In the genomic region with DNA sequence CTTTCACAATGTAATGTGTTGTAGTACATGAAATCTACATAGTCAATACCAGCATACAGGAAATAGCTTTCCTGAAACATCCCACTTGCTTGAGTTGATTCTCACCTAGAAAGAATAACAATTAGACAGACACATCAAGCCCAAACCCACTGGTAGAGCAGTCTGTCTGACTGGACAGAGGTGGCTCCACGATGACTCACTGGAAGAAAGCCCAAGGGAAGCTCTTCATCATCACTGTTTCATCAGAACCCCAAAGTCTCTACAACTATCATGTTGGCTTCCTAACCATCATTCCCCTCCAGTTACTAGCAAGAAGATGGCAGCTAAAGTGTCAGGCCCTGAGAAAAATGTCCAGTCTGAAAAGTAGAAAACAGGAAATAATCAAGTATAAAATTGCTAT, we compare ENCODE assay signal across 15 mouse cellular contexts.
"Had no signal": no experiment of that assay in that cellular context is flagged by ENCODE, and none has a peak within 500 bp of the region (broad histone marks: within the 10 kb centered on the region; RNA-seq: fewer than 3 reads in every experiment).

No protein-coding gene starts in this region.

- ATAC-seq: liver, embryonic 12.5 days; midbrain, embryonic 13.5 days; midbrain, embryonic 16.5 days had no signal

- DNase-seq: kidney, postnatal 25 days; layer of hippocampus, adult 9-11 months; liver; lung, adult 18-20 months; lung, postnatal 10 days; right cerebral cortex, postnatal 25 days; spleen, adult 18-20 months; thymus, postnatal 25 days had no signal

- H3K27me3 ChIP-seq: limb, embryonic 13.5 days; liver, embryonic 12.5 days; liver, embryonic 15.5 days; lung, embryonic 15.5 days; midbrain, embryonic 13.5 days; stomach, embryonic 15.5 days had no signal
